Mouse (Mus musculus) hematopoietic stem cell, adult 5-6 weeks (primary cell): ENCODE data around the gene Npas3. TPM values are rescaled to one million over a fixed set of nuclear protein-coding genes. Genes with fewer than 3 reads are reported as not detected.

Experiments used
- ATAC-seq, 2 experiments: fragments of 125-278 bp in 1 of 2; replicated peaks in 1 of 2; 2 replicates each; pipeline ENCODE4 v1.8.0; 2016 to 2017; ENCODE audit warnings: inconsistent platforms in 2 of 2, mild to moderate bottlenecking in 2 of 2, moderate number of reproducible peaks in 2 of 2, low read depth in 1 of 2, moderate TSS enrichment in 1 of 2; ENCODE audit not compliant: low FRiP score in 2 of 2, poor library complexity in 2 of 2, severe bottlenecking in 2 of 2, insufficient read depth in 1 of 2, low TSS enrichment in 1 of 2
- total RNA-seq: library from RNA; stranded (forward); fragments of 172-1452, 232-1000 nt; gene quantifications from 2 replicates; pipeline ENCODE4 v1.2.3, GENCODE M21; 2017

Gene Npas3
- total RNA-seq, 1 experiment from 2014 or later, result not detected

DNA sequence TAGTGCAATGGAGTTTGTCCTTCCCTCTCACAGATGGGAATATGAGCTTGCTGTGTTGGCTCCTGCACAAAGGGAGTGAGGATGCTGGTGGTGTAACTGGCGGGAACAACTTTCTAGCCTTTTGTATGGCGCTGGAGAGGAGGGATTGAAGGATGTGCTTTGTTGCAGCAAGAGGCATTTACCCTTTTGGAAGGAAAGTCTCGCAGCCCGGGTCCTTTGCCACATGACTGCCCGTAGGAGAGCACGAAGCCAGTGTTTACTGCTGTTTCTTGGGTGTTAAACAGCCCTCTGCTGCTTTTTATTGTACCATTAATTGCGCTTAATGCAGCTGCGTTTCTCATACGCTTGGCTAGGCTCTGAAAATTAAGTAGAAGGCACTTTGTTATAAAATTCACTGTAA is 375.3 kb downstream of the Npas3 start:
- no peak for ATAC-seq

DNA sequence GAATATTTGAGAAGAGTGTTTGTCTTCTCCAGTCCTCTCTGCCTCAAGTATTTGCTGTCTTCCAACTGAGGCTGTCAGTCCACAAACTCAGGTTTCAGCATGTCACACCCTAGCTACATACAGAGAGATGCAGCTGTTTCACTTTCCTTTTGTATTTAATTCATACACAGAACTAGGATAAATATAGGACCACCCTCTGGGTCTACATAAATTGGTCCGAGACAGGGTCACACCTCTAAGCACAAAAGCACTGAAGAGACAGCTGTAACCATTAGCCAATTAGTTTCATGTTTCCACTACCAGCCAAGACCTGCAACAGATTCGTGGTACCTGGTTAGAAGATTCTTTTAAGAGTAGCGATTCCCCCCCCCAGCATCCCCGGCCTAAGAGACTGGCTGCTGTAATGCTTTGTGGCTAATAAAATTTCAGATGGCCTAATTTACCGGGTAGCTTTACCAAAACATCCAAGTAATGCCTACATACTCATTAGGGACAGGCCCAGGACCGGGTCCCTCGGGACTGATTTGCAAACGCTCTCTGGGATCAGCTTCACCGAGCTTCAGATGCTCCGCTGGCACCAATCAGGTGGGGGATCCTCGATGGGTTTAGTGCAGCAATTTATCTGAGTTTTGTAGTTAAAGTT is 376.0 kb downstream of the Npas3 start:
- no peak for ATAC-seq

DNA sequence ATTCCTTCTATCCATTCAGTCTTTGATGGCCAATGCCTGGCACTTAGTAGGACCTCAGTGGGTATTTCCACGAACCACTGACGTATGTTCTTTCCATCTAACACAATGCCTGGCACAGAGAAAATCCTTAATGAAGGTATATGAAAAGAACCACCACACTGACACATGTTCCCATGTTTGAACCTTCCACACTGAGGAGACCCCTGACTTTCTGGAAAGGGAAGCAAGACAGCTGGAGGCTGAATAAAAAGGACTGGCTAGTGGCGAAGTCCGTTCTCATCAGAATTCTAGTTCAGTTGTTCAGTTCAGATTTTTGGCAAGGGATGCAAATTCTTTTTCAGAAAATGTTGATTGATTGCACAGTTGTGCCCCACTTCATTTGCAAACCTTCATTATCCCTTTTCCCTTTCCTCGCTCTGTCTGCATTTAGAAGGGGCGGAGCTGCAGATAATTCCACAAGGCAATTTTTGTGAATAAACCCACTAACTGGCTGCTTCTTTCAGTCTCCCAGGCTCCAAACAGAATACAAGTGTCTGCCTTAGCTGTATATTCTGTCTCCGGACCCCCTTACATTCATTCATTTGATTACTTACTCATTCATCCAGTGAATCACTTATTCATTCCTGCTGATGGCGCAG is 381.1 kb downstream of the Npas3 start:
- ATAC-seq, result no peak

DNA sequence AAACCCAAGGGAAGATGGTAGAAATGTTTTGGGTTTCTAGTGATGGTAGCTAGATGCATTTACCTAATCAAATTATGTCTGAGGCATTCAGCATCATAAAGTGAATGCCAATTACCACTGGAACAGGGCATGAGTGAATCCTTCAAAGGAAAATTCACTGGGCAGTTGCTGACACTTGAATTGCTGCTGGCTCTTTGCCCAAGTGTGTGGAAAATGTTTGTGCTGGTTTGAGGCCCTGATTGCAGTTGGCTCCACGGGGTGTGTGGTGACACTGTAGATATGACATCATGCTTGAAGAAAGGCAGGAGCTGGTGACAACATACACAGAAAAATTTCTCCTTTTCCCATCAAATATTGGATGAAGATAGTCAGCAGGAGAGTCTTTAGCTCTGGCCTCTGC is 382.1 kb downstream of the Npas3 start:
- no peak for ATAC-seq

DNA sequence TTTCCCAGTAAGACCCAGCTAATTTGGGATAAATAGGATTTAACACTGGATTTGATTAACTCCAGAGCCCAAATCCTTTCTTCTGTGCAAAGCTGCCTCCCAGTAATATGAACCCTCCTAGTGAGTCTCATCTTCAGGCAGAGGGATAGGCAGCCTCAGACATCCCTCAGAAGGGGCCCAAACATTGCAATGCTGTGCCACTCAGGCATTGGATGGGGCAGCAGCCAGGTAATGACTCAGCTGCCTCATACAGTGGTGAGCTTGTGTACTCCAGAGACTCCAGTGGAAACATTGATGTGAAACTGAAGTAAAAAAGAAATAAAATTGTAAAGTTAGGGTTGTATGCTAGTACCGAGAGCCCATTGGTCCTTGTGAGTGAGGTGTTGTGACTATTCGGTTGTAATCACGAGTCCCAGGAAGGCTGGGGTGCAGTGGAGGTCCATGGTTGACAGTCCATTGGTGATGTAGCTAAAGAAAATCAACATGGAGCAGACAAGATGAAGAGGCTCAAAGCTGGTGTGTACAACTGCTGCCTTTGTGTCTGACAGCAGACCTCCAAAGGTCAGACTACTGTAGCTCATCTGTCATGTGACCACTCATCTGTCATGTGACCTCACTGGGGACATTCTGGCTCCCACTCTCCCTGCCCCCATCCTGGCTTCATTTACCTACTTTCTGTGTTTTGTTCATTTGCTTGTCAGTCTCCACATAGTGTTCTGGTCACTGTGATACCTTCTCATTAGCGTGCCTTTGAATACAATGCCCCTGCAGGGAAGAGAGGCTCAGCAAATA is 383.0 kb downstream of the Npas3 start:
- ATAC-seq, result no peak

DNA sequence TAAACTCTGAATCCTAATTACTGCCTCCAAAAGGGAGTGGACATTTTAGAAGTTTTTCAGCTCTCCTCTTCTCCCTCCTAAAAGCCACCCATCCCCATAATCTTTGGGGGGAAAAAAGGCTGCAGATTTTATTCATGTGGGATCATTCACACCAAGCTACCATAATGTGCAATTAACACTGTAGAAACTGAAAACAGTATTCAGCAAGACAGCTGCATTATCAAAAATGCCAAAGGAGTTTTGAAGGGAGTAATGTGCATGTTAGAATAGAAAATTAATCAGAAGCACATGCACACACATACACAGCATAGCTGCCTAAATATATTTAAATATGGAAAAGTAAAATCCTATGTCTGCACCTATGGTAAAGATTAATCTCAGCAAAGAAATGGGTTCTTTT is 390.1 kb downstream of the Npas3 start:
- ATAC-seq, result no peak

DNA sequence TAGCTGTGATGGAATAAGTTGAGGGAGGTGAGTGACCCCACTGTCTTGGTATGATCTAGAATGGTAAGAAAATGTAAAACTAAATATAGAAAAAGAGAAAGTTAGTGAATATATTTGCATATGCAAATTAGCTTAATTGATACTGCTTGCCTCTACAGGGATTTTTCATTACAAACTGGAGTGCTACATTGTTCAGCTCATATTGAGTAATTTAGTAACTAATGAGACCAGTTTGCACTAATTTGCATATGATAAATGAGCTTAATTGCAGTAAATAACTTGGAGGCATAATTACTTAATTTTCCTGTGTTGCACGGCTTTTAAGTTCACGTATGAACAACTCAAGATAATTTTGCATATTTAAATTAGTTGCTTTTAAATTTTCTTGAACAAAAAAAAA is 398.8 kb downstream of the Npas3 start:
- no peak for ATAC-seq

DNA sequence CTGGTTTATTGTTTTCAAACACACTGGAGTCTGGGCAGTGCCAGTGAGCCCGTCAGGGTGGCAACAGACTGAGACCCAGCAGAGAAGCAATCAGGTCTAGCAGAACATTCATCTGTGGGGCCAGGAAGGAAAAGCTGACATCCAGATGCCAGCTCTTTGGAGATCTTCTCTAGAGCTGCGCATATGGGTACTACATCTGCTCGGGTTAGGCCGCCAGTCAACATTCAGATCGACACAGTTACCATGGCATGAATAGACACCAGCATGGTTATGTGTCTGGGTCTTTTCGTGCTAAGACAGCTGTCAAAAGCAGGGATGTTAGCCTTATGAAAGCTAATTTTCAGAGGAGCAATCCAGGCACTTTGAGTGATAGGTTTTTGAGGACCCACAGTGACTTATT is 407.8 kb downstream of the Npas3 start:
- no peak for ATAC-seq

DNA sequence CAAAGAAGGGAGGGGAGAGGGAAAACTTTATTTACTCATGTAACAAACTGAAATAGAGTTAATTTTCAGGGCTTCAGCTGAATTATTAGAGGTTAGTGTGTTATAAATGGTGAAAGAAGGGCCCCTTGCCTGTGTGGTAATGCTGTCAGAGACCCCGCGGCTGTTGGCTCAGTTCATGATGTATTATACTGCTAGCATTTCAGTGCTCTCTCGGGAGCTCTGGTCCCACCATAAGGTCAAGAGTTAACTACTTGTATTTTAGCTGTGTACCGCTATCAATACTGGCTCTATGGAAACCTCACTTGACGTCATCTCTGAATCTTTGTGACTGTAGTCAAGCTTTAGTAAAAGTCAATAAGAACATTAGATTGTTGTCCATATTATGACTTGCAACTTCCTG is 415.6 kb downstream of the Npas3 start:
- no peak for ATAC-seq

DNA sequence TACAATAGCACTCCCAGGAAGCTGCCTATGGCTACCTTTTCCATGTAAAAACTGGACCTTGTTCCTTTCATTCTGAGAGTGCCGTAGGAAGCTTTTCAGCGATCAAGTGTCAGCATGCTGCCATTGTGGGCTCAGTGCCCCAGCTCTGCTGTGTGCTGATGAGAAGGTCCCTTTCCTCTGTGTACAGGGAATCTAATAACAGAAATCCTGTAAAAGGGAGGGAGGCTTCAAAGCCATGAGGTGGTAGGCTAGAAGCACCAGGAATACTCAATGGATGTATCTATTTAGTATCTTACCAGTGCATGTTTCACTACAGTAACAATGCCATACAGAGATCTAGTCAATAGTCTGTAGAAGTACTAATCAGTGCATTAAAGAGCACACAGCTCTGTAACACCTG is 423.4 kb downstream of the Npas3 start:
- ATAC-seq, result no peak

DNA sequence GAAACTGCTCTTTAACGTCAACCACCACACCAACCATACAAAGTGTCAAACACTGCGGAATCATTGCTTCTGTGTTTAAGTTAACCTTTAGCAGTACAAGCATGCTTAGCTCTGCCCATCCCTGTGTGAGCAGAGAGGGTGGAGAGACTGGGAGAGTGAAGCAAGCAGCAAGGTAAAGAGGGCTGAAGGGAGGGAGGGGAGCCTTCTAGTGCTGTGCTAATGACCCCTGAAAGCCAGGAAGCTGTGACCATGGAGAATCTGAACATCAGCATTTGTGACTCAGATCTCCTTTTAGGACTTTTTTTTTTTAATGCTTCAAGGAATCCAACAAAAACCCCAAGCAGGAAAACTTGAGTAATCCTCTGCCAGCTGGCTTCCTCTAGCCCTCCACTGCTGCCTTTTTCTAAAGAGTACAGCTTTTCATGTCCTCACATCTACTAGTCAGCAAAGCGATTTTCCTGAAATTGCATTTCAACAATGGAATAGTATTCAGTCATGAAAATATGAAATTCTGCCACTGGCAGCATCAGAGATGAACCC is 428.7 kb downstream of the Npas3 start:
- no peak for ATAC-seq

DNA sequence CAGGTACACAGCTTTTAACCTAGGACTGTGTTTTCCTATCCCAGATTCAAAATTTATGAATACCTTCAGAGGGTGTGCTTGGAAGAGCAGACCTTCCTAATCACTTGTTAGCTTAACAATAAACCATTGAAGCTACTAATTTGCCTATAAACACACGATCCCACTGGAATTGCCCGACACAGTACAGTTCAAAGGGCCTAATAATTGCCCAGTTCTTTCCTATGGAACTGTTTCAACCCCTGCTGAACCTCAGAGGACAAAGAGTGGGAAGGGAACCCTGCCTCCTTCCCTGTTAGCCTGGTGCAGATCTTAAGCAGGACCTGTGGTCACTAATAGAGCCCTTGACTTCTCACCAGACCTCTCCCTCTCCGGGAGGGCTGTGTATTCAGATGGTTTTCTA is 429.7 kb downstream of the Npas3 start:
- no peak for ATAC-seq

DNA sequence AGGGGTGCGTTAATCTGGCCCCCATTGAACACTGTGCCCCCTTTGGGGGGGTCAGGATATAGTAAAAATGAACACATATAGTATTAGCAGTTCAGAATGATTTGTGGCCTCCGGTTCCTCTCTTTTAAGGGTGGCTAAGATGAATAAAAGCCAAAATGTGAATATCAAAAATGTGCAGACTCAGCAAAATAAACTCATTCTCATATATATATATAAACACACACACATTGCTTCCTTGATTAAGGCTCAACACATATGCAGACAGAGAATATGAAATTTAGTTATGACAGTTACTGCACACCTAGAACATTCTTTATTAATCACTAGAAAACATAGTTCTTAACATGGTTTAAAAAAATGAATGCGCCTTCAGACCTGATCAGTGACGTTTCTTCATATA is 430.7 kb downstream of the Npas3 start:
- no peak for ATAC-seq

DNA sequence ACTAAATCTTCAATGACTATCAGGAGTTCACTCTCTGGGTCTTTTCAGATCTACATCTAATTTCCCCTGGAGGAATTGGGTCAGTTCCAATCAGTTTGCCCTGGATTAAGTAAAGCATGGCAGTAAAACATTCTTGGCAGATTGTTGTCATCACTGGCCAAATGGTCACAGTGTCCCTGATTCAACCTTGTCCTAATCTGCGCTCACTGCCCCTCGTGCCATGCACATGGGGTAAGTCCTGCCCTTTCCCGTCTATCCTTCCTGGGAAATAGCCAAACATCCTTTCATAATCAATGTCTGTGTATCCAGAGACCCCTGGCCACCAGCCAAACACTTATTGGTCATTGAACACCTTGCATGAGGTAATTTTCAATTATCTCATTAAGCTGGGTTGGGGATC is 432.0 kb downstream of the Npas3 start:
- no peak for ATAC-seq

DNA sequence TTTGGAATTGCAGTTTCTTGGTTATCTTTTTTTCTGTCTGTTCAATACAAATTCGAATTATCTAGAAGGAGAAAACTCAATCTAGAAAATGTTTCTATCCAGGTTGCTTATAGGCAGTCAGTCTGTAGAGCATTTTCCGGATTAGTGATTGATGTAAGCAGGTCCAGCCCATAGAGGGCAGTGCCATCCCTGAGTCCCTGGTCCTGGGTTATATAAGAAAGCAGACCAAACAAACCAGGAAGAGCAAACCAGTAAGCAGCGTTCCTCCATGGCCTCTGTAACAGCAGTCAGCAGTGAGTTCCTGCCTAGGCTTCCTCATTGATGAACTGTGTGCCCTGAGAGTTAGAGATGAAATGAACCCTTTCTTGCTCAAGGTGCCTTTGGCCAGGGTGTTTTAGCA is 433.6 kb downstream of the Npas3 start:
- ATAC-seq, result no peak

DNA sequence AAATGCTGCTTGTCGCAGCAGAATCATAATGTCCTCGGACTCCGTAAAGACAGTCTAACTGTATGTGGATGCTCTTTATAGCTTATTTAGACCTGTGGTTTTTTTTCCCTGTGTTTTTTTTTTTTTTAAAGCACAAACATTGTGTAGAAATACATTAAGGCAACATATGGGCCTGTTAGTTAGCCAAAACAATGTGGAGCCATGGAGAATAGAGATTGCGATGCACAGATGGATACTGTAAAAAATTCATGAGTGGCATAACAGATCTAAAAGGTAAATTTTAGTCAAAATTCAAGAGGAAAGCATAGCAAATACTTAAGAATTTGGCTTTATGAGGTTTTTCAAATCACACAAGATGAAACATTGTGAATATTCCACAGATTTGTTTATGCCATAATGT is 444.0 kb downstream of the Npas3 start:
- ATAC-seq, result no peak

DNA sequence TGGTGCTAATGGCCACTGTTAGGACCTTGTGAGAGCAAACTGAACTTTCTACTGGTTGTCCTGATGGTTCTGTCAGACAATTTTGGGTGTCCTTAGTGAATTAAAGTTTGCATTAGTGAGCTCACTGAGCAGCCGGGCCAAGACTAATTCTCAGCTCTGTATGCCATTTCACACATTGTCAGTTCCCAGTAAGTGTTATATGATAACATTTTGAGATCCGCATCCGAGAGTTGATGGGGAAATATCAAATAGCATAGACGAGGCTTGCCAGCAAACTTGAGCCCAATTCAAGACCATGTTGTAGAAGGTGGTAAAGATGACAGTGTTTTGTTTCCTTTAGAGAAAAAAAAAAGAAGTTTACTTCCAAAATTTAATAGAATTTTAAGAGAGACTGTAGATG is 445.9 kb downstream of the Npas3 start:
- no peak for ATAC-seq

DNA sequence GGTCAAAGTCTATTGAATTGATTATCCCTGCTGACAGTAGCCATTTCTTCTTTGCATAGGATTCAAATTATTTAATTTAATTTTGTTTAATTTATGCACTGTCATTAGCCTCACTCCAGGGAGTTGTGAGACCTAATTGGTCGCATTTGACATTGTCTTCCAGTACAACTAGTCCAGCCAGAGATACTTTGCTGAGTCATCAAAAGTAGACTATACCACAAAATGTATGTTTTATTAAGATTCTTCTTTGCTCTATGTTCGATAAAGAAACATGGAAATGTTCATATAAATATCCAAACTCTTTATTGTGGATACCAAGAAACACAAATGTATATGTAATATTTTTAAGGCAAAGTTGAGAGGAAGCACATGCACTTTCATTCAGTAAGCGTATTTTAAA is 446.8 kb downstream of the Npas3 start:
- ATAC-seq, result no peak
